ENCODE assay signal across 8 mouse cellular contexts in genomic region chr9:40799112-40799511, GRCm38 (mm10). TPM values are rescaled to one million over a fixed set of nuclear protein-coding genes. Genes with fewer than 3 reads are reported as not detected.
DNase-seq lines count a peak whose midpoint lies in the region; ATAC-seq and TF ChIP-seq lines count a peak whose summit lies in the region.

No protein-coding gene starts in this region.

- H3K4me3 ChIP-seq in lung, embryonic 14.5 days (ENCODE audit: low read depth, low read length): peak overlapping the region; percentile 99; the same call in 1 of the 2 replicates
- H3K4me3 ChIP-seq in lung, adult 2 months (replicated peaks; ENCODE audit: extremely low read depth, low read depth, low read length): no peak overlapping the region
- H3K4me3 ChIP-seq in embryonic facial prominence, embryonic 15.5 days (replicated peaks): no peak overlapping the region
- no peak overlapping the region for H3K4me3 ChIP-seq in limb, embryonic 11.5 days (ENCODE audit: low read depth, low read length)
- no peak overlapping the region for H3K4me3 ChIP-seq in olfactory bulb, adult 2 months (ENCODE audit: insufficient read depth, low read depth, low read length)

- no peaks in the 10 kb centered on the region for H3K27me3 ChIP-seq in lung, embryonic 14.5 days (ENCODE audit: insufficient read depth, low read length)
- no peaks in the 10 kb centered on the region for H3K27me3 ChIP-seq in embryonic facial prominence, embryonic 15.5 days
- no peaks in the 10 kb centered on the region for H3K27me3 ChIP-seq in limb, embryonic 11.5 days (ENCODE audit: control insufficient read depth, insufficient read depth, low read length)

- peaks cover 9% of the 10 kb centered on the region for H3K4me1 ChIP-seq in lung, embryonic 14.5 days (ENCODE audit: insufficient read depth)
- peaks cover 9% of the 10 kb centered on the region; the same call in 1 of the 2 replicates for H3K4me1 ChIP-seq in lung, adult 2 months (ENCODE audit: control insufficient read depth, insufficient read depth, low read length)
- H3K4me1 ChIP-seq in embryonic facial prominence, embryonic 15.5 days: peaks cover 22% of the 10 kb centered on the region
- H3K4me1 ChIP-seq in limb, embryonic 11.5 days (ENCODE audit: control insufficient read depth, insufficient read depth, low read length): no peaks in the 10 kb centered on the region; the same call in 1 of the 2 replicates
- H3K4me1 ChIP-seq in olfactory bulb, adult 2 months (ENCODE audit: control insufficient read depth, insufficient read depth, low read length): peaks cover 3% of the 10 kb centered on the region; the same call in 1 of the 2 replicates

- peak overlapping the region; percentile 99 for H3K27ac ChIP-seq in lung, embryonic 14.5 days (ENCODE audit: low read depth)
- H3K27ac ChIP-seq in embryonic facial prominence, embryonic 15.5 days (replicated peaks): peak overlapping the region; percentile 98
- H3K27ac ChIP-seq in limb, embryonic 11.5 days (replicated peaks; ENCODE audit: low read depth, low read length): peak overlapping the region; percentile 84; the same call in 1 of the 2 replicates
- H3K27ac ChIP-seq in olfactory bulb, adult 2 months (ENCODE audit: insufficient read depth, low read depth, low read length): peak overlapping the region; percentile 72

- DNase-seq in lung, embryonic 14.5 days: no peak
- no peak for DNase-seq in lung, adult 2 months
- DNase-seq in limb, embryonic 11.5 days (ENCODE audit: low spot score): no peak
- no peak for DNase-seq in layer of hippocampus, postnatal 25 days (ENCODE audit: extremely low spot score in 1 of 2, low spot score in 1 of 2)
- no peak for DNase-seq in left cerebral cortex, postnatal 14 days (ENCODE audit: low spot score in 2 of 2)
- DNase-seq in left cerebral cortex, adult 11 months (ENCODE audit: low spot score): no peak

- H3K9ac ChIP-seq in lung, embryonic 14.5 days: peak overlapping the region; percentile 79
- no peak overlapping the region; the same call in 1 of the 2 replicates for H3K9ac ChIP-seq in embryonic facial prominence, embryonic 15.5 days
- peak overlapping the region; percentile 38 for H3K9ac ChIP-seq in limb, embryonic 11.5 days (ENCODE audit: low read length)

- intact Hi-C loops in left cerebral cortex, postnatal 14 days (cut with DNase I): no loop called here

- peaks cover 21% of the 10 kb centered on the region for H3K36me3 ChIP-seq in lung, embryonic 14.5 days (ENCODE audit: insufficient read depth)
- H3K36me3 ChIP-seq in embryonic facial prominence, embryonic 15.5 days: peaks cover 10% of the 10 kb centered on the region
- peaks cover 2% of the 10 kb centered on the region; the same call in 1 of the 2 replicates for H3K36me3 ChIP-seq in limb, embryonic 11.5 days (ENCODE audit: control insufficient read depth, insufficient read depth, low read length)

- H3K9me3 ChIP-seq in lung, embryonic 14.5 days (ENCODE audit: low read depth, low read length): no peaks in the 10 kb centered on the region
- no peaks in the 10 kb centered on the region for H3K9me3 ChIP-seq in embryonic facial prominence, embryonic 15.5 days (replicated peaks)
- no peaks in the 10 kb centered on the region for H3K9me3 ChIP-seq in limb, embryonic 11.5 days (ENCODE audit: control insufficient read depth, low read length)

- TF ChIP-seq CTCF in lung, embryonic 14.5 days (IDR thresholded peaks at IDR 0.05; ENCODE audit: low read depth): no peak
- no peak for TF ChIP-seq CTCF in lung, adult 2 months (IDR thresholded peaks at IDR 0.05; ENCODE audit: insufficient read depth, low read length)
- no peak for TF ChIP-seq CTCF in olfactory bulb, adult 2 months (IDR thresholded peaks at IDR 0.05; ENCODE audit: insufficient read depth, low read depth, low read length)

- 49% methylated on average over 3 of the region's 3 CpGs for WGBS in lung, embryonic 14.5 days
- 47% methylated on average over 3 of the region's 3 CpGs for WGBS in lung, adult 2 months
- WGBS in embryonic facial prominence, embryonic 15.5 days: 51% methylated on average over 3 of the region's 3 CpGs
- WGBS in limb, embryonic 11.5 days: 55% methylated on average over 3 of the region's 3 CpGs
- WGBS in olfactory bulb, adult 2 months: 70% methylated on average over 3 of the region's 3 CpGs

- peak overlapping the region; percentile 87 for H3K4me2 ChIP-seq in lung, embryonic 14.5 days
- no peak overlapping the region for H3K4me2 ChIP-seq in embryonic facial prominence, embryonic 15.5 days (replicated peaks)
- H3K4me2 ChIP-seq in limb, embryonic 11.5 days (ENCODE audit: low read depth, severe bottlenecking): no peak overlapping the region

- no peak for ATAC-seq in lung, embryonic 14.5 days (ENCODE audit: insufficient read depth)
- no peak for ATAC-seq in embryonic facial prominence, embryonic 15.5 days (ENCODE audit: insufficient number of reproducible peaks, low FRiP score, low TSS enrichment, low read depth)
- ATAC-seq in limb, embryonic 11.5 days (ENCODE audit: insufficient number of reproducible peaks, low FRiP score, low TSS enrichment, low read depth): no peak

- TF ChIP-seq POLR2A in lung, adult 2 months (IDR thresholded peaks at IDR 0.05; ENCODE audit: borderline replicate concordance, extremely low read depth, low read depth, low read length): no peak
- no peak for TF ChIP-seq POLR2A in olfactory bulb, adult 2 months (IDR thresholded peaks at IDR 0.05; ENCODE audit: insufficient read depth, low read depth, low read length)

RNA-seq across cellular contexts. Expression of gene Hspa8, which starts 1.7 kb away (rescaled TPM):
- polyA plus RNA-seq in lung, embryonic 14.5 days (2014; fragmentation: Nextera tagmentation; extraction: Ambion mirVana): 2,522 and 2,633 TPM in 2 replicates
- 1,079 and 1,193 TPM in 2 replicates for polyA plus RNA-seq in lung, adult 2 months (2012; rRNA removed)
- polyA plus RNA-seq in embryonic facial prominence, embryonic 15.5 days (2015; fragmentation: Nextera tagmentation; extraction: Ambion mirVana): 2,291 and 2,301 TPM in 2 replicates
- polyA plus RNA-seq in limb, embryonic 11.5 days (2014; fragmentation: Nextera tagmentation; extraction: Ambion mirVana): 3,724 and 3,791 TPM in 2 replicates
- polyA plus RNA-seq in olfactory bulb, adult 2 months (2012; ENCODE audit: insufficient read depth, insufficient read length, low replicate concordance, missing spikeins): 1,623 and 1,837 TPM in 2 replicates
- total RNA-seq in layer of hippocampus, postnatal 25 days (2021): 1,000 to 10,000 TPM; 2,114 to 2,470 TPM
- total RNA-seq in left cerebral cortex, postnatal 14 days (2021): 1,000 to 10,000 TPM; 2,189 to 2,356 TPM
